Mouse (Mus musculus): ENCODE measurements around the gene Lct.
"Not testable (repeated sequence)": the region's sequence is repeated elsewhere in the genome, so short reads cannot be mapped to it uniquely, and the experiment has no call there.

Lct gene

DNA sequence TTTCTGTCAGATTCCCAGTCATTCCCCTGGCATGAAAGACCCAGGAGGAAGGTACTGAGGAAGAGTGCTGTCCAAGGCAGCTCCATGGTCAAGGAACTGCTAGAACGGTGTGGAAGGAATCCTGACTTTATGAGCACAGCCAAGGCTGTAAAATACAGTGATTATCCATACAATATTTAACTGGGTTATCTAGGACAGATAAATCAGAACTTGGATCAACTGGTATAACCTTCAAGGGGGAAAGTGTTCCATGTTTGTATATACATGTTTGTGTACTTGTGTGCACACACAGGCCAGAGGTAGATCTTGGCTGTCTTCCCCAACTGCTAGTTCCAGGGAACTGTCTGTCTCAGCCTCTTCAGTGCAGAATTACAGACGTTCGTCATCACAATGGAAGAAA, at the start of gene Lct:
Gene Lct (minus strand): TSS at position 101 of the 400 bp plus-strand sequence.
- DNase-seq (ENCODE audit: low spot score in 2 of 2), result no peak

DNA sequence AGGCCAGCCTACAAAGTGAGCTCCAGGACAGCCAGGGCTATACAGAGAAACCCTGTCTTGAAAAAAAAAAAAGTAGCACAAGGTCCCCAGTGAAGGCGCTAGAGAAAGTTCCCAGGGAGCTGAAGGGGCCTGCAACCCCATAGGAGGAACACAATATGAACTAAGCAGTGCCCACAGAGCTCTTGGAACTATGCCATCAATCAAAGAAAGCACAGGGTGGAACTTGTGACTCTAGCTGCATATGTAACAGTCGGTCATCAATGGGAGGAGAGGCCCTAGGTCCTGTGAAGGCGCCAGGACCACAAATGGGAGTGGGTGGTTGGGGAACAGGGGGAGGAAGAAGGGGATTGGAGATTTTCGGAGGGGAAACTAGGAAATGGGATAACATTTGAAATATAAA, 48.7 kb upstream of the Lct start:
- no peak for DNase-seq (ENCODE audit: low spot score in 2 of 2)

DNA sequence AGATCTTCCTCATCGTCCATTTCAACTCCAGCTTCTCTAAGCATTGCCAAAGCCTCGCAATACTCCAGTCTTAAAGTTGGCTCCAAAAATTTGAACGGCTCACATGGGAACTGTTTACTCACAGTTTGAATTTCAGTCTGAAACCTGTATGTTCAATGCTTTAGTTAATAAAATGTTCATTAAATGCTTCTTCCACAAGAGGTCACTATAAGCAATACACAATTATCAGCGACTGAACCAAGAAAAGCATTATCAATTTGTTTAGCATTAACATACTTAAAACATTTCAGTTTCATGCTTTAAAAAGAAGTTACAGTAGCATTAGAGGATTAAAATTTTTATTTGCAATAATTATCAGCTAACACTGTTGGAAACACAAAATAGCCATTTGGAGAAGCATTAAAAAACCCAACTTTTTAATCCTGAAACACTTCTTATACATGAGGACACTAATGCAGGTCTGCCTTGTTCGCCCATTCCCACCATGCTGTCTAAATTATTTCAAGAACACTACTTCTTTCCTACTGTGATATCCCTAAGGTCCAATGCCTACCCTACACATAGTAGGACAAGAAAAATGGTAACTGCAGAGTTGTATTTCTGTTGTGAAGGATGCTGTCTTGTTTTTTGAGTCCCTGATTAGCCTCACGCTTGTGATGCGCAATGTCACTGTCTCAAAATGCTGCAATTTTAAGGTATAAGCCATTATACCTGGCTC, 44.2 kb upstream of the Lct start:
- no peak for DNase-seq (ENCODE audit: low spot score in 2 of 2)

DNA sequence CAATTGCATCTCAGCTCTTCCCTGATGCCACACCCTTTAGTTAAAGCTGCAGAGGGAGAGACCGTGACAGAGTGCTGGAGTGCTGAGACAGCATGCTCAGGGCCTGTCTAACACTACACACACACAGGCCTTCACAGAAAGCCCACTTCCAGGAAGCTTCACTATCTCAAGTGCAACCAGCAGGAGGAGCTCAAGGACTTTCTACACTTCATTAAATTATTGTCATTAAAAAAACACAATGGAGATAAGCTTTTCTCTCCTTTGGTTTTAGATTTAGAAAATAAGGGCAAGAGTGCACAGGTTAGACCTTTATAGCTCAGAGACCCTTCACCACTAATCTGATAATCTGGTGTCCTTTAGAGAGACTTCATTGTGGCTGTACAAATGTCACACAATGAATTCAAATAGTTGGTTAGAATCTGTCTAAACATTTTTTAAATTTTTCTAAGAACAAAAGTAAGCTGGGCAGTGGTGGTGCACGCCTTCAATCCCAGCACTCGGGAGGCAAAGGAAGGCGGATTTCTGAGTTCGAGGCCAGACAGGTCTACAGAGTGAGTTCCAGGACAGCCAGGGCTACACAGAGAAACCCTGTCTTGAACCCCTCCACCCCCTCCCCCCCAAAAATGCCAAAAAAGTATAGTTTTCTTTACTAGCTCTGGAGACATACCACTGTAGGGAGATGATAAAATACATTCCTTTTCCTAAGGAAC, 40.8 kb upstream of the Lct start:
- DNase-seq (ENCODE audit: low spot score in 2 of 2), result peak; percentile 28 to 70

DNA sequence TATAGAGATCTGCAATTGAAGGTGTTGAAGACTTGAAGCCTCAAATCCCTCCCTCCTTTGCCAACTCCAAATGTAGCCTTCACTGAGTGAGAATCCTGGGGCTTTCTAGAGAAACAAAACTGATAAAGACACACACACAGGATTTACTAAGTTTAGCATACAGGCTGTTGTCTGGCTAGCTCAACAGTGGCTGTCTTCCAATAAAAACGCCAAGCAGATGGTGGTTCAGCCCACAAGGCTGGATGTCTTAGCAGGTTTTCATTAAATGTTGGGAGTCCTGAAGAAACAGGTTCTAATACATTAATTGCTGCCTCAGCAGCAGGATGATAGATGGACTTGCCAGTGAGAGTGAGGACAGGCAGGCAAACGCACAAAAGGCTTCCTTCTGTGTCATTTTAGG, 32.5 kb upstream of the Lct start:
- DNase-seq (ENCODE audit: low spot score in 2 of 2), result no peak

DNA sequence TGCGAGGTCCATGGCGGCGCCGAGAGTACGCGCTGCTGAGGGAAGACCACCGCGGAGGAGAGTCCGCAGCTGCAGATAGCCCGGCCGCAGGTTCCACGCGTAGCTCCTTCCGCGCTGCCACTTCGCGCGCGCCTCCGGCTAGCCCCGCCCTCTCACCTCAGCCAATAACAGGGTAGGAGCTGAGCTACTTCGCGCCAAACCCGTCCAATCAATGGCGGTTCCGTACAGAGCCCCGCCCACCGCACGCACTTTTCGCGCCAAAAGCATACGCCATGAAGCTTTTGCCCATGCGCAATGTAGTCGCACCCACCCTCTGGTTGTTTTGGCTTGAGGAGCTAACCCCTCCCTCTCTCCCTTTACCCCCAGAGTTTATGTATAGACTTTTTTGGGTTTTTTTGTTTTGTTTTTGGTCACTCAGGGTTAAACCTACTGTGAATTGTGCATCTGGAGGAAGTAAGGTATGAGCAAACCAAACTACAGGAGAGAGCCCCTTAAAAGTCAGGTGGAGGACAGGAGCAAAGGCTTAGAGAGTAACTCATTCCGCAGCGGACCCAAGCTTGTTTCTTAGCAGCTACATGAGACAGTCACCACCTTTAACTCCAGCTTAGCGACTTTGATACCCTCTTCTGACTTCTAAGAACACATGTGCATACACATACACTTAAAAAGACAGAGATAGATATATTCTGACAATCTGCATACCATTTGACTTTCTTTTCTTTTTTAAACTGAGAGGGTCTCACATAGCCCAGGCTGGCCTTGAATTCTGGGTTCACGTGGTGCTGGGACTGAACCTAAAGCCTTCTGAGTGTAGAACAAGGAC, 31.6 kb upstream of the Lct start, which contains the start of gene Mcm6:
Gene Mcm6 (minus strand): TSS at position 111 of the 823 bp plus-strand sequence.
- DNase-seq (ENCODE audit: low spot score in 2 of 2), result peak; percentile 88 to 98

DNA sequence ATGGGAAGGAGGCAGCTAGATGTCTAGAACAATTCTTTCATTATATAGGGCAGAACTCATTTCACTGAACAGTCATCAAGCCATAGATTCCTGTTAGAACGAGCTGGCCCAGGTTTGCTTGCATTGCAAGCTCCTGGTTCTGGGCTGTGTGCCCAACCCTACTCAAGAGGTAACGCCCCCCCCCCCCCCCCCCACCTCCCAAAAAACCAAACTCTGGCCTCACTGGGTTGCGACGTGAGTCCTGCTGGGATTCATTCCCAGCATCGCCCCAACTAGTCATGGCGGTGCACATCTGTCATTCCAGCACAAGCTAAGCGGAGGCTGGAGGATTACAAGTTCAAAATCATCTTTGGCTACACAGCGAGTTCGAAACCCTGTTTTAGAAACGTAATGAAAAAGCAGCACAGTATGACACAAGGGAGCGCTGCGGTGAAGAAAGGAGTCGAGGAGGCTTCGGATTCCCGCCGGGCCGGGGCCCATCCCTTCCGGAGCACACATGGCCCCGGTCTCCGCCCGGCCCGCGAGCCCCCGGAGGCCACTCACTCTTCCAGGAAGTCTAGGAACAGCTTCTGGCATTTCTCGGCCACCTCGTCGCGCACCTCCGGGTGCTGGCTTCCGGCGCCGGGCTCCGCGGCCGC, 30.9 kb upstream of the Lct start:
- DNase-seq (ENCODE audit: low spot score in 2 of 2), result peak; percentile 19 to 34

DNA sequence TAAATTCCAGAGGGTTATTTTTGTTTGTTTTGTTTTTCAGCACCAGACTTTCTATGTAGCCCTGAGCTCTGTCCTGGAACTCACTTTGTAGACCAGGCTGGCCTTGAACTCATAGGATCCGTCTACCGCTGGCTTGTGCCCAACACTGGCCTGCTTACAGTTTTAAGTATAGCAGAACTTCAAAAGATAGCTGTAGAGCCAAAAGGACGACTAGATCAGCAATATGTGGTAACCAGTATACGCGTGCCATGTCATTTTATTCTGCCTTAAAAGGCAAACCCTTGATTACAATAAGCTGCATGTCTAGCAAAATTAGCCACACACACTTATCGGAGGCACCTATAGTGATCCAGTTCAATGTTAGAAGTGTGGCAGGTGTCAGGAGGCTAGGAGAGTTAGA, 30.2 kb upstream of the Lct start:
- DNase-seq (ENCODE audit: low spot score in 2 of 2), result peak; percentile 25 to 33

DNA sequence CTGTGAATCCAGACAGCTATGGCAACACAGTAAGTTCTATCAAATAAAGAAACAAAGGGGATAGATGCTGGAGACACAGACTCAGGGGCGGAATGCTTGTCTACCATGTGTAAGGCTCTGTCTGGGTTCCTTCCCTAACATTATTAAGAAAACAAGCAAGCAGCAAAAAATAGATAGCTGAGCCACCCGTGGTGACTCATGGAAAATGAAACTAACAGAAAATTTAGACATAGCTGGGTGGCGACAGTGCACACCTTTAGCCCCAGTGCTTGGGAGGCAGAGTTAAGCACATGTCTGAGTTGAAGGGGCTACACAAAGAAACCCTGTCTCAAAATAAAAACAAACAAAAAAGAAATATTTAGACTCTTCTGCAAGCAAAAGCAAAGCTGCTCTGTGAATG, 29.3 kb upstream of the Lct start:
- DNase-seq (ENCODE audit: low spot score in 2 of 2), result peak in 1 of 2 experiments; percentile 25

DNA sequence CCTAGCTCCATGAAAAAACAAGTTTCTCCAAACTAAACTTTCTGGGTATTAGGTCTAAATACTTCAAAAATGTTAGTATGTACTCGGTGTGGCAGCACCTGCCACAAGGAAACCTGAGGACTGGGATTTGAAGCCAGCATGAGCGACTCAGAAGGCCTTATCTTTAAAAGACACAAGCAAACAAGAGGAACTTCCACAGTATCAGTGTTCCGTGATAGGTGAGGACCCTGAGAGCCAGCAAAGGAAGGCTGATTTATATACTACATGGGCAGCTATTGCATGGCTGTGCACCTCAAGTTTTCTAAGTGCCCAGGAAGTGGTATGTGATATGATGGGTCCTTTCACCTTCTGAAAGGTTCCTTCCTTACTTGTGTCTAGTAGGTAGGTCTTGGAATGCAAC, 25.0 kb upstream of the Lct start:
- no peak for DNase-seq (ENCODE audit: low spot score in 2 of 2)

DNA sequence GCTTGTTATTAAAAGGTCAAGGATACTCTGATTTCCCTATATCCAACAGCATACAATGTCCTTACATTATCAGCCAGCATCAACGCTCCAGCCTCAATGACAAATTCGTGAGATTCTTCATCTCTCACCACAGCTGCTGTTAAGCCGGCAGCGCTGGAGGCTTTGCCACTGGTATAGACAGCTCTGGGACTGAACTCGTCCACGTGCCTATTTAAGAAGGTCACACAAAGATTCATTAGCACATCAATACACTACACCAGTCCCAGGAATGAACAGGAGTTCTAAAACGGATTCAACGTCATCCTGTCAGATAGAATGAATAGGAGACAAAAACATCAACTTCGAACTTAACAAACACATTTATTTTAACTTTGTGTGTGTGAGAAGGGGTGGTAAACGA, 16.1 kb upstream of the Lct start:
- no peak for DNase-seq (ENCODE audit: low spot score in 2 of 2)

DNA sequence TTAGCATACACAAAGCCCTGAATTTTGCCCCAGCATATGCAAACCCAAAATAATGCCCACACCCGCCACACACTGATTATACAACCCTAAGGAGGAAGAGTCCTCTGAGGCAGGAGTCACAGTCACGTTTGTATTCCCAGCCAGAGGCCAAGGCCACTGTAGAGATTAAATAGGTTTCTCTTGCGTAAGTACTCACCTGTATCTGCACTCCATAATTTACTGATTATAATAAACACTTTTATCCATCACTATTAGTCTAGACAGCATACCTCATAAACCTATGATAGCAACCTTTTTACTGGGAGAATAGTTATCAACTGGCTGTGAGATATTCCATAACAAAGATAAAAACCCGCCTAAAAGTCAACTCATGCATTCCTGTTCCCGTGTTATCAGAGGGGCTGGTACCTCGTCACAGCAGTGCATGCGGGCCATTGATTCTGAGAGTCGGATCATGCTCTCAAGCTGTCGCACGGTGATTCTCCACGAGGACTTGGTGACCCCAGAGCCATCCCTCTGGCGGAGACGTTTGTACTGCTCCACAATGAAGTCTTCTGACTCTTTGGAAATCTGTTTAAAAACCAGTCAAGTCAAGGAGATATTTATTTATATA, 9.7 kb upstream of the Lct start:
- no peak for DNase-seq (ENCODE audit: low spot score in 2 of 2)

DNA sequence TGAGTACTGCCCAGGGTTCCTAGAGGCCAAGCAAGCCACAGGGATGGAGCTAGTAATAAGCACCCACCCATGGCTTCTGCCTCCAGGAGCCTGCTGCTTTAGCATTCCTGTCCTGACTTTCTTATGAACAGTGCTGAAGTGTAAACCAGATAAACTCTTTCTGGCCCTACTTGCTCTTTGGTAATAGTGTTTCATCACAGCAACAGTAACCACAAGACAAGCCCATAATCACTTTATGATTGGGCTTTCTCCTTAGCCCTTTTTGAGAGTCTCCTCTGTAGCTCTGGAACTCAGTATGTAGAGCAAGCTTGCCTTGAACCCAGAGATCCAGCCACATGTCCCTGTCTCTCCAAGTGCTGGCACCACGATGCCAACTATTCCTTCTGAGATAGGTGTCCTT, 2.2 kb upstream of the Lct start:
- DNase-seq (ENCODE audit: low spot score in 2 of 2), result no peak

DNA sequence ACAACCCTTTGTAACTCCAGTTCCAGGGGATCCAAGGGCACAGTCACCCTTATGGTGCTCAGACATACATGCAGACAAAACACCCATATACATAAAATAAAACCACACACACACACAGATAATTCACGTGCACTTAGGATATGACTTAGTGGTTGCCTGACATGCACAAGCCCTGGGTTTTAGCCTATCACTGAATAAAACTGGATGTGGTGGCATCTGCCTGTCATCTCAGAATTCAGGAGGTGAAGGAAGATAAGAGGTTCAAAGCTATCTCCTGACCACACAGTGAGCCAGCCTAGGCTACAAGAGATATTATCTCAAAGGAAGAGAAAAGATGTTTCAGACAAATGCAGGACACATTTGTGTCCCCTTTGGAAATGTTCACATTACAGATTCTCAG, 953 bp downstream of the Lct start:
- DNase-seq (ENCODE audit: low spot score in 2 of 2), result no peak

DNA sequence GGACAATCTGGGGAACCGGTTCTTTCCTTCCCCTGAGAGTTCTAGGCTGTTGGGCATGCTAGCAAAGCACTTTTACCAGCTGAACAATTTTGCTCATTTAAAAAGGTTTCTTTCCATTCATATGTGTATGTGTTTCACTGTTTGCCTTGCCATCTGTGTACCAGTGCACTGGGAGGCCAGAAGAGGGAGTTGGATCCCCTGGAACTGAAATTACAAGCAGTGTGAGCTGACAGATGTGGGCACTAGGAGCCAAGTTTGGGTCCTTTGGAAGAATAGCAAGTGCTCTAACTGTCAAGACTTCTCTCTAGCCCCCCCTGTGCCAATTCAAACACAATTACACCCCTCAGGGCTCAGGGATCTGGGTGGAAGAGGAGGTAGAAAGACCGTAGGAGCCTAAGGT, 3.3 kb downstream of the Lct start:
- DNase-seq (ENCODE audit: low spot score in 2 of 2), result no peak

DNA sequence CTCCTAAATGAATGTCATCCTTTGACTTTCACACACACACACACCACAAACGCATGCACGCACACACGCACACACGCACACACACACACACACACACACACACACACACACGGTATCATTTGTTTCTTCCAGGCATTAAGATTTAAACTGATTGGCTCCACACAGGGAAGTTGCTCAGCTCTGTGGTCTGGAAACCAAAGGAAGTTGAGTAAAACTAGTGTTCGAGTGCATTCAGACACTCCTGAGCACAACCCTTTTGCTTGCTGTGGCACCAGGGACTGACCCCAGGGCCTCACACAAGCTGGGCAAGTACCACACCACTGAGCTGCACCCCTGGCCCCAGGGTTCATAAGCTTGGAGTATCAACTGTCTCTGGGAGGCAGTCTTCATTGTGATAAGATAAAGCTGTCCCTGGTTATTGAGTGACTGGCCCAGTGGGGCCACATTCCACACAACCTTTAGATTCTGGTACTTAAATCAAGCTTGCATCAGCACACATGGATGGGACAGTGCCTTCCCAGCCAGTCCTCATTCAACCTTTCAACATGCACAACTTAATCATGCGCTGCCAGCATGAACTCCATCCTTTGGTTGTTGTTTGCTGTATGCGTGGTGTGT, 5.0 kb downstream of the Lct start:
- DNase-seq (ENCODE audit: low spot score in 2 of 2), result no peak

DNA sequence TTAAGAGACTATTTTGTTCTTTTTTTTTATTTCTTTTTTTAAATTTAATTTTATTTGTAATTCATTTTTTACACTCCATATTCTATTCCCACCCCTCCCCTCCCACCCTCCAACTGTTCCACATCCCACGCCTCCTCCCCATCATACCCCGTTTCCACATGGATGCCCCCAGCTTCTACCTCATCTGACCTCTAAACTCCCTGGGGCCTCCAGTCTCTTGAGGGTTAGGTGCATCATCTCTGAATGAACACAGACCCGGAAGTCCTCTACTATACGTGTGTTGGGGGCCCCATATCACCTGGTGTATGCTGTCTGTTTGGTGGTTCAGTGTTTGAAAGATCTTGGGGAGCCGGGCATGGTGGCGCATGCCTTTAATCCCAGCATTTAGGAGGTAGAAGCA, 8.9 kb downstream of the Lct start:
- not testable (repeated sequence) for DNase-seq (ENCODE audit: low spot score in 2 of 2)

DNA sequence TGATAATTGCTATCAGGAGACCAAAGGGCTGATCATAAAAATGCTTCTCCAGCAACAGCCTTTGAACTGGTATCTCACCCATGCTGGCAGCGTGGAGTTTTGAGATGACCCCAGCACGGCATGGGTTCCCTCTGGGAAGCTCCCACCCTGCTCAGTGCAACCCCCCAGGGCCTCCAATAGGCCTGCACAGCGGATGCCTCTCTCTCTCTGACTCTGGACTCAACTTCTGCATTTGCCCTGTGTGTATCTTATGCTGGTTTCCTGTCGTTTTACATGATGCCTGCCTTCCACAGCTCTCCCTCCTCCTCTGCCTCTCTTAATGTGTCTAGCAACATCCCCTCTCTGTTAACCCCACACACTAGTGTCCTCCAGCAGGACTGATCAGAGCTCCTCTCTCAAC, 13.5 kb downstream of the Lct start:
- no peak for DNase-seq (ENCODE audit: low spot score in 2 of 2)

DNA sequence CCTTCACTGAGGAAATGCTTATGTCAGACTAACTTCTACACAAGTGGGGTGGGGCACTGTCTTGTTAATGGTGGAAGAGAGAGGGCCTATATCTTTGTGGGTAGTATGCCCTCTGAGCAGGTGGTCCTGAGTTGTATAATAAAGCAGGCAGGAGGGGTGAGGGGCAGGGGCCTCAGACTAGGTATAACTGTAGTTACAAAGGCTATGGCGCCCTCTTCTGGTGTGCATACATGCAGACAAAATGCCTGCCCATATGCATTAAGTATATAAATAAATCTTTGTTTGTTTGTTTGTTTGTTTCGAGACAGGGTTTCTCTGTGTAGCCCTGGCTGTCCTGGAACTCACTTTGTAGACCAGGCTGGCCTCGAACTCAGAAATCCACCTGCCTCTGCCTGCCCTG, 19.1 kb downstream of the Lct start:
- DNase-seq (ENCODE audit: low spot score in 2 of 2), result no peak

DNA sequence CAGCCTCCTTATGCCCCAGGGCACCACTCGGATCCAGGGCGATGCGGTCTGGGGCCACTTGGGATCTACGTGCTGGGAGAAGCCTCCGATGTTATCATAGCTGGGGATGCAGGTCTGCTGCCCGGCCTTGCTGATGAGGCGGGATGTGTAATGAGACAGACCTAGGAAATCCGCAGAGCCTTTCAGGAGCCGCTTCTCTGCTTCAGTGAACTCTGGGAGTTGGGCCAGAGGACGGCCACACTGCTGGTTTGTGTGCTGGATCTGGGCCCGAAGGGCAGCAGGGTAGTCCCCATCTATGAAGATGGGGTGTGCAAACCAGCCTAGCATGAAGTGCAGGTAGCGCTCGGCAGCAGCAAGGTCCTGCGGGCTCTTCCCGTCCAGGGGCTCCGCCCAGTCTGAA, 24.2 kb downstream of the Lct start:
- DNase-seq (ENCODE audit: low spot score in 2 of 2), result no peak
